Mouse (Mus musculus): ENCODE results near the gene Cntrob. TPM values are rescaled to one million over a fixed set of nuclear protein-coding genes. Genes with fewer than 3 reads are reported as not detected.

The Cntrob gene
- total and polyA plus RNA-seq, 3 experiments: 16.5 to 38.3 TPM; not detected in 1

- H3K36me3 ChIP-seq (ENCODE audit: control insufficient read depth in 1 of 2, insufficient read depth in 2 of 2, low read length in 2 of 2): peaks cover 0 to 28% of the 10 kb centered on the region in 2 experiments; a peak in 2 of 4 replicates
- no peak overlapping the region for H3K4me3 ChIP-seq (ENCODE audit: control insufficient read depth in 1 of 2, insufficient read depth in 1 of 2, low read depth in 2 of 2, low read length in 2 of 2)
- DNase-seq (ENCODE audit: low read depth, low spot score): peak; percentile 56
- H3K27me3 ChIP-seq (ENCODE audit: control insufficient read depth in 1 of 2, insufficient read depth in 2 of 2, low read length in 2 of 2): no peaks in the 10 kb centered on the region
- no peak for TF ChIP-seq RAD21 (IDR thresholded peaks at IDR 0.05; ENCODE audit: low read depth, low read length)
- TF ChIP-seq MAFK (IDR thresholded peaks at IDR 0.05; ENCODE audit: borderline replicate concordance, low read depth, low read length): no peak
- TF ChIP-seq GATA1 (IDR thresholded peaks at IDR 0.05; ENCODE audit: low read depth, low read length): peak; percentile 58
- TF ChIP-seq POLR2AphosphoS5 (IDR thresholded peaks at IDR 0.05; ENCODE audit: borderline replicate concordance, low read depth, low read length): no peak
- TF ChIP-seq E2F4 (IDR thresholded peaks at IDR 0.05; ENCODE audit: borderline replicate concordance, low read depth, low read length): no peak
- no peak for TF ChIP-seq CHD2 (IDR thresholded peaks at IDR 0.05; ENCODE audit: low read length)
- no peak for TF ChIP-seq TBP (IDR thresholded peaks at IDR 0.05; ENCODE audit: low read depth, low read length)
- TF ChIP-seq JUND (IDR thresholded peaks at IDR 0.05; ENCODE audit: low read depth, low read length): no peak
- no peak for TF ChIP-seq SMC3 (IDR thresholded peaks at IDR 0.05; ENCODE audit: low read depth, low read length)
- no peak for TF ChIP-seq USF2 (IDR thresholded peaks at IDR 0.05; ENCODE audit: borderline replicate concordance in 1 of 2, insufficient read depth in 1 of 2, low read depth in 1 of 2, low read length in 2 of 2)
- TF ChIP-seq POLR2A (IDR thresholded peaks at IDR 0.05; ENCODE audit: control insufficient read depth in 1 of 2, insufficient read depth in 1 of 2, low read depth in 1 of 2, low read length in 2 of 2, poor library complexity in 1 of 2): no peak
- no peak for TF ChIP-seq BHLHE40 (IDR thresholded peaks at IDR 0.05; ENCODE audit: borderline replicate concordance, low read depth, low read length)
- TF ChIP-seq CHD1 (IDR thresholded peaks at IDR 0.05; ENCODE audit: low read depth, low read length): no peak
- TF ChIP-seq TAL1 (IDR thresholded peaks at IDR 0.05; ENCODE audit: low read length): peak; percentile 25; the same call in 1 of the 2 replicates
- no peak for TF ChIP-seq MAZ (IDR thresholded peaks at IDR 0.05; ENCODE audit: low read depth, low read length)
- no peak for TF ChIP-seq MYC (IDR thresholded peaks at IDR 0.05; ENCODE audit: low read depth, low read length)
- TF ChIP-seq ETS1 (IDR thresholded peaks at IDR 0.05; ENCODE audit: low read depth, low read length): no peak
- no peak for TF ChIP-seq USF1 (IDR thresholded peaks at IDR 0.05; ENCODE audit: low read depth, low read length)
- TF ChIP-seq EP300 (IDR thresholded peaks at IDR 0.05; ENCODE audit: low read depth in 1 of 2, low read length in 2 of 2): peak; percentile 22 to 50; a peak in 2 of 4 replicates
- TF ChIP-seq GABPA (IDR thresholded peaks at IDR 0.05; ENCODE audit: low read depth, low read length): no peak
- no peak for TF ChIP-seq POLR2AphosphoS2 (IDR thresholded peaks at IDR 0.05; ENCODE audit: low read length)
- peak; percentile 17; the same call in 1 of the 2 replicates for TF ChIP-seq SIN3A (IDR thresholded peaks at IDR 0.05; ENCODE audit: low read length)
- no peak for TF ChIP-seq CTCF (IDR thresholded peaks at IDR 0.05 in 2 of 3, conservative IDR thresholded peaks at IDR 0.05 in 1 of 3; ENCODE audit: control insufficient read depth in 1 of 3, insufficient read depth in 1 of 3, low read depth in 2 of 3, low read length in 3 of 3, poor library complexity in 1 of 3, severe bottlenecking in 1 of 3)
- no peak for TF ChIP-seq ZNF384 (IDR thresholded peaks at IDR 0.05; ENCODE audit: low read depth, low read length)
- TF ChIP-seq MEF2A (IDR thresholded peaks at IDR 0.05; ENCODE audit: extremely low read depth, insufficient replicate concordance, low read depth, low read length, poor library complexity, severe bottlenecking): no peak
- peak overlapping the region; percentile 10; the same call in 1 of the 2 replicates for H3K9ac ChIP-seq (ENCODE audit: control insufficient read depth, low read depth, low read length, poor library complexity, severe bottlenecking)
- H3K4me1 ChIP-seq (ENCODE audit: control insufficient read depth in 1 of 2, insufficient read depth in 2 of 2, low read length in 2 of 2): peaks cover 13 to 34% of the 10 kb centered on the region in 2 experiments
- H3K27ac ChIP-seq (ENCODE audit: control insufficient read depth, low read depth, low read length): no peak overlapping the region
- peaks cover 12% of the 10 kb centered on the region for H3K79me2 ChIP-seq (ENCODE audit: control insufficient read depth, insufficient read depth, low read length, poor library complexity)
- H3K9me3 ChIP-seq (replicated peaks; ENCODE audit: insufficient read depth, low read length): no peaks in the 10 kb centered on the region
These were observed 4.1 kb upstream of the Cntrob start for GRCm38 (mm10) chr11:69327648-69328047.

Measured in MEL (cell line).